Mouse (Mus musculus): ENCODE results near the gene Fpgs. TPM values are rescaled to one million over a fixed set of nuclear protein-coding genes. Genes with fewer than 3 reads are reported as not detected.

The Fpgs gene
- polyA plus RNA-seq, 1 experiment, result 20.7 TPM

DNA sequence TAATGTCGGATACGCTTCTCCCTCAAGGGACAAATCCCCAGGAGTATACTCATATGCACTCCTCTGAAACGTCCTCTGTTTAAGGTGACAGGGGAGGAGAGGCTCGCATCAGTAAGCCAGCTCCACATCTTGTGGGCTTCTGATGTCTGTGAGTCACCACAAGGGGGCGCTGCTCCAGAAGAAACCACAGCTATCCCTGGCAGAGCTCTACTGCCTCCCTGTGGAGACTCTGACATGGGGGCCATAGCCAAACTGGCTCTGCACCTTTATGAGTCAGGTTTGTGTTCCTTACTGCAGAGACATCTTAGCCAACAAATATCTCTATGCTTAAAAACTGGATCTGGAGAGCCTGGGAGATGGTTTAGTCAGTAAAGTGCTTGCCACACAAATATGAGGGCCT, 14.5 kb downstream of the Fpgs start:
- H3K27me3 ChIP-seq (ENCODE audit: control insufficient read depth, insufficient read depth, insufficient read length), result no peaks in the 10 kb centered on the region
- peaks cover 7% of the 10 kb centered on the region for H3K79me2 ChIP-seq (ENCODE audit: control insufficient read depth, insufficient read depth)
- no peak overlapping the region for H3K4me2 ChIP-seq (ENCODE audit: low read depth)
- no peak overlapping the region for H3K4me3 ChIP-seq
- no peak for TF ChIP-seq MYOG (IDR thresholded peaks at IDR 0.05; ENCODE audit: control insufficient read depth in 1 of 3, insufficient read depth in 1 of 3, insufficient read length in 2 of 3, low read depth in 2 of 3)
- no peak for TF ChIP-seq E2F4 (IDR thresholded peaks at IDR 0.05; ENCODE audit: insufficient read depth)
- no peak for TF ChIP-seq TCF3 (IDR thresholded peaks at IDR 0.05; ENCODE audit: insufficient read length, low read depth)
- no peak for TF ChIP-seq REST (IDR thresholded peaks at IDR 0.05; ENCODE audit: insufficient read depth, insufficient read length)
- no peak for TF ChIP-seq USF1 (IDR thresholded peaks at IDR 0.05; ENCODE audit: low read depth)
- no peak for TF ChIP-seq POLR2A (IDR thresholded peaks at IDR 0.05; ENCODE audit: insufficient read length, low read depth)
- TF ChIP-seq TCF12 (IDR thresholded peaks at IDR 0.05; ENCODE audit: insufficient read depth, poor library complexity, severe bottlenecking), result no peak
- no peak for TF ChIP-seq SRF (IDR thresholded peaks at IDR 0.05; ENCODE audit: control insufficient read depth, insufficient read length, low read depth)
- no peak for TF ChIP-seq MYOD1 (IDR thresholded peaks at IDR 0.05; ENCODE audit: control insufficient read depth in 1 of 3, insufficient read length in 2 of 3, low read depth in 2 of 3)
- TF ChIP-seq CEBPB (IDR thresholded peaks at IDR 0.05; ENCODE audit: insufficient read depth, poor library complexity, severe bottlenecking), result no peak
- TF ChIP-seq POLR2AphosphoS2 (IDR thresholded peaks at IDR 0.05; ENCODE audit: insufficient read length, low read depth), result no peak
- TF ChIP-seq MAX (IDR thresholded peaks at IDR 0.05; ENCODE audit: low read depth), result no peak
- H3K36me3 ChIP-seq (ENCODE audit: control insufficient read depth, insufficient read depth), result peaks cover 4% of the 10 kb centered on the region
- no peak overlapping the region for H3ac ChIP-seq (ENCODE audit: control insufficient read depth, insufficient read length)

DNA sequence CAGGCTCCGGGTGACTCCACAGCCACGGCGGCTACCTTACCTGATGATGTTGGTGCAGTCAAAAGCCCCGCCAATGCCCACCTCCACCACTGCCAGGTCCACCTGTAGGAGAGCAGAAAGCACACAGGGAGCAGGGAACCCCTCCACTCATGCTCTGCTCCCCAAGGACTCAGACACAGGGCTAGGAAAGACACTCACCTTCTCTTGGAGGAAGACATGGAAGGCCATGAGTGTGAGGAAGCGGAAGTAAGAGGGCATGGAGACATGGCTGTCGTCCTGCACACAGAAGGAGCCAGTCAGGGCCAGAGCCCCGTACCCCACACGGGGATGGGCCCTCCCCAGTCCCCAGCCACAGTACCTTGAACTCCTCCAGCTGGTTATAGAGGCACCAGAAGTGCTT, 16.4 kb downstream of the Fpgs start:
- no peak for TF ChIP-seq USF1 (IDR thresholded peaks at IDR 0.05; ENCODE audit: low read depth)
- TF ChIP-seq POLR2AphosphoS2 (IDR thresholded peaks at IDR 0.05; ENCODE audit: insufficient read length, low read depth), result no peak
- TF ChIP-seq E2F4 (IDR thresholded peaks at IDR 0.05; ENCODE audit: insufficient read depth), result no peak
- no peak for TF ChIP-seq TCF12 (IDR thresholded peaks at IDR 0.05; ENCODE audit: insufficient read depth, poor library complexity, severe bottlenecking)
- no peak for TF ChIP-seq MYOD1 (IDR thresholded peaks at IDR 0.05; ENCODE audit: control insufficient read depth in 1 of 3, insufficient read length in 2 of 3, low read depth in 2 of 3)
- no peak for TF ChIP-seq CEBPB (IDR thresholded peaks at IDR 0.05; ENCODE audit: insufficient read depth, poor library complexity, severe bottlenecking)
- TF ChIP-seq POLR2A (IDR thresholded peaks at IDR 0.05; ENCODE audit: insufficient read length, low read depth), result no peak
- no peak for TF ChIP-seq MAX (IDR thresholded peaks at IDR 0.05; ENCODE audit: low read depth)
- TF ChIP-seq SRF (IDR thresholded peaks at IDR 0.05; ENCODE audit: control insufficient read depth, insufficient read length, low read depth), result no peak
- TF ChIP-seq MYOG (IDR thresholded peaks at IDR 0.05; ENCODE audit: control insufficient read depth in 1 of 3, insufficient read depth in 1 of 3, insufficient read length in 2 of 3, low read depth in 2 of 3), result no peak
- TF ChIP-seq TCF3 (IDR thresholded peaks at IDR 0.05; ENCODE audit: insufficient read length, low read depth), result no peak
- no peak for TF ChIP-seq REST (IDR thresholded peaks at IDR 0.05; ENCODE audit: insufficient read depth, insufficient read length)
- H3K4me3 ChIP-seq, result no peak overlapping the region
- H3K27me3 ChIP-seq (ENCODE audit: control insufficient read depth, insufficient read depth, insufficient read length), result no peaks in the 10 kb centered on the region
- H3ac ChIP-seq (ENCODE audit: control insufficient read depth, insufficient read length), result no peak overlapping the region
- H3K4me2 ChIP-seq (ENCODE audit: low read depth), result no peak overlapping the region
- H3K79me2 ChIP-seq (ENCODE audit: control insufficient read depth, insufficient read depth), result no peaks in the 10 kb centered on the region
- peaks cover 4% of the 10 kb centered on the region for H3K36me3 ChIP-seq (ENCODE audit: control insufficient read depth, insufficient read depth)

DNA sequence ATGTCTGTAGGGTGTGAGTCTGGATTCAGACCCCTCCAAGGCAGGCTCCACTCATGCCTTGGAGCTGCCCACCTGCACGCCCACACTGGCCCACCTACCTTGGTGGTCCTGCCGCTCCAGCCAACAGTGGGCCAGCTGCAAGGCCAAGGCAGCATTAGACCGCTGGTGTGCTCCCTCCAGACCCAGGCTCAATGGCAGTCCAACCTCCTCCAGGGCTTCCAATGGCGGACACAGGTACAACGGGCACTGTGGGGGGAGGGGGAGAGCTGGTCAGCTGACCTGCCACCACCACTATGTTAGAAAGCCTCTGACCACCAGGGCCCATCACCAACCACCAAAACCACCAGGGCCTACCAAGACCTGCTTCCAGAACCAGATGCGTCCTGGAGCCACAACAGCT, 17.3 kb downstream of the Fpgs start:
- H3K4me3 ChIP-seq, result no peak overlapping the region

DNA sequence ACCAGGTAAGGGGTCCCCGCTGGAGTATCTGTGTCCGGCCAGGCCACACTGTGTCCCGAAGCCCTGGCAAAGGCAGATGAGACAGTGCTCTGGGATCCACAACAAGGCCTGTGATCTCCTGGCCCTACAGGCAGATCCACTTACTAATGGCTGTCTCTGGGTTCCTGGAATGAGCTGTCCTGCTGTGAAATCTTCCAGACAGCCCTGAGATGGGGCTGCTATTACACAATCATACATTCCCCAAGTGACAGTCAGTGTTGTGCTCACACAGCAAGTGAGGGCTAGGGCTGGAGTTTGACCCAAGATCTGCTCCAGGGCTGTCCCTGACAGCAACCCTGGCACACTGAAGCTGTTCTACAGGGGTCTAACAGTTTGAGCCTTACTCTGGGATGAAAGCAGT, 18.1 kb downstream of the Fpgs start:
- H3K4me2 ChIP-seq (ENCODE audit: low read depth), result no peak overlapping the region
- peaks cover 4% of the 10 kb centered on the region for H3K36me3 ChIP-seq (ENCODE audit: control insufficient read depth, insufficient read depth)
- H3ac ChIP-seq (ENCODE audit: control insufficient read depth, insufficient read length), result no peak overlapping the region
- H3K27me3 ChIP-seq (ENCODE audit: control insufficient read depth, insufficient read depth, insufficient read length), result no peaks in the 10 kb centered on the region
- H3K4me3 ChIP-seq, result no peak overlapping the region
- TF ChIP-seq SRF (IDR thresholded peaks at IDR 0.05; ENCODE audit: control insufficient read depth, insufficient read length, low read depth), result no peak
- peak; percentile 74 for TF ChIP-seq CEBPB (IDR thresholded peaks at IDR 0.05; ENCODE audit: insufficient read depth, poor library complexity, severe bottlenecking)
- no peaks in the 10 kb centered on the region for H3K79me2 ChIP-seq (ENCODE audit: control insufficient read depth, insufficient read depth)

More for the DNA sequence above, 17.3 kb downstream of the Fpgs start:
- no peak overlapping the region for H3ac ChIP-seq (ENCODE audit: control insufficient read depth, insufficient read length)
- no peak for TF ChIP-seq REST (IDR thresholded peaks at IDR 0.05; ENCODE audit: insufficient read depth, insufficient read length)
- TF ChIP-seq TCF3 (IDR thresholded peaks at IDR 0.05; ENCODE audit: insufficient read length, low read depth), result no peak
- no peak for TF ChIP-seq USF1 (IDR thresholded peaks at IDR 0.05; ENCODE audit: low read depth)
- TF ChIP-seq MYOD1 (IDR thresholded peaks at IDR 0.05; ENCODE audit: control insufficient read depth in 1 of 3, insufficient read length in 2 of 3, low read depth in 2 of 3), result no peak
- TF ChIP-seq TCF12 (IDR thresholded peaks at IDR 0.05; ENCODE audit: insufficient read depth, poor library complexity, severe bottlenecking), result no peak
- TF ChIP-seq MAX (IDR thresholded peaks at IDR 0.05; ENCODE audit: low read depth), result no peak
- no peak for TF ChIP-seq POLR2A (IDR thresholded peaks at IDR 0.05; ENCODE audit: insufficient read length, low read depth)
- no peak for TF ChIP-seq E2F4 (IDR thresholded peaks at IDR 0.05; ENCODE audit: insufficient read depth)
- TF ChIP-seq CEBPB (IDR thresholded peaks at IDR 0.05; ENCODE audit: insufficient read depth, poor library complexity, severe bottlenecking), result no peak
- no peak for TF ChIP-seq MYOG (IDR thresholded peaks at IDR 0.05; ENCODE audit: control insufficient read depth in 1 of 3, insufficient read depth in 1 of 3, insufficient read length in 2 of 3, low read depth in 2 of 3)
- H3K79me2 ChIP-seq (ENCODE audit: control insufficient read depth, insufficient read depth), result no peaks in the 10 kb centered on the region
- H3K36me3 ChIP-seq (ENCODE audit: control insufficient read depth, insufficient read depth), result peaks cover 4% of the 10 kb centered on the region
- no peak overlapping the region for H3K4me2 ChIP-seq (ENCODE audit: low read depth)
- H3K27me3 ChIP-seq (ENCODE audit: control insufficient read depth, insufficient read depth, insufficient read length), result no peaks in the 10 kb centered on the region

DNA sequence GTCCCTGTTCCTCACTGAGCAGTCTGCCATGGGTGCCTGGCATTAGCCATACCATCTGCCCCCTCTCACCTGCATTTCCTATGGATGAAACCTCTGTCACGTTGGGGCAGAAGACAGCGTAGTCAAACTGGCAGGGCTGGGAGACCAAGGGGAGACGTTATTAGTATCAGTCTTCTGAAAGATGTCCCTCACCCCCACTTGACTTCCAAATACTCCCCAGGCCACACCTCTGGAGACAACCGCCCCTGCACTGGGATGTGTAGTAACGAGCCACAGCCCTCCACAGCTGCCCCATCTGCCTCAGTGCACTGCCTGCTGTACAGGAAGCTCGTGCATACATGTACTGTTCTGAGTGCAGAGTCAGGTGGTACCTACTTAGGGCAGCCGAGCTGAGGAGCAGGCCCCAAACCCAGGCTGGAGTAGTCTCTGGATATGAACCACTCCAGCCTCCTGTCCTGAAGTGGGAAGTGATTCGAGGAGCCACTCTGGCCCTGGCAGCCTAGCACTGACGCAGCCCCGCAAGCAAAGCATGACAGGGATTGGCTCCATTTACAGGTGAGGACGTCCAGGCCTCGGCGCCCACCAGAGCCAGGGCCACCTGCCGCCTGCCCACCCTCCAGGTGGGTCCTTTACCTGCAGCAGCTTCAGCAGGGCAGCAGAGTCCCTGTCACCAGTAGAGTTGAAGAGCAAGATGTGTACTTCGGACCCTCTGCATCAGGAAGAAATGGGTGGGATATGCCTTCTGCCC, 19.1 kb downstream of the Fpgs start:
- TF ChIP-seq CEBPB (IDR thresholded peaks at IDR 0.05; ENCODE audit: insufficient read depth, poor library complexity, severe bottlenecking), result no peak
- no peak for TF ChIP-seq POLR2A (IDR thresholded peaks at IDR 0.05; ENCODE audit: insufficient read length, low read depth)
- no peak for TF ChIP-seq REST (IDR thresholded peaks at IDR 0.05; ENCODE audit: insufficient read depth, insufficient read length)
- no peak for TF ChIP-seq MAX (IDR thresholded peaks at IDR 0.05; ENCODE audit: low read depth)
- no peak for TF ChIP-seq TCF3 (IDR thresholded peaks at IDR 0.05; ENCODE audit: insufficient read length, low read depth)
- no peak for TF ChIP-seq E2F4 (IDR thresholded peaks at IDR 0.05; ENCODE audit: insufficient read depth)
- TF ChIP-seq USF1 (IDR thresholded peaks at IDR 0.05; ENCODE audit: low read depth), result no peak
- TF ChIP-seq POLR2AphosphoS2 (IDR thresholded peaks at IDR 0.05; ENCODE audit: insufficient read length, low read depth), result no peak
- Histone ChIP-seq H3K79me2 (ENCODE audit: control insufficient read depth, insufficient read depth) (no peaks in the 10 kb centered on the region), H3K36me3 (ENCODE audit: control insufficient read depth, insufficient read depth) (peaks cover 4% of the 10 kb centered on the region), H3ac (ENCODE audit: control insufficient read depth, insufficient read length) (no peak overlapping the region), H3K4me3 (no peak overlapping the region), H3K27me3 (ENCODE audit: control insufficient read depth, insufficient read depth, insufficient read length) (no peaks in the 10 kb centered on the region), H3K4me2 (ENCODE audit: low read depth) (no peak overlapping the region)
